Mouse (Mus musculus) gastrocnemius, adult 8-10 months (tissue): ENCODE results near the gene Myf6. TPM values are rescaled to one million over a fixed set of nuclear protein-coding genes. Genes with fewer than 3 reads are reported as not detected.

Source experiments
- DNase-seq, 2 experiments: peaks; one replicate each; pipeline ENCODE4 v3.0.0; 2022; ENCODE audit warnings: low spot score in 2 of 2
- total RNA-seq, 4 experiments: library from RNA; stranded (reverse); gene quantifications; 2 replicates each; pipeline ENCODE4 v1.2.4; 2022

Myf6 gene
- 100 to 1,000 TPM; 111 to 148 (median 128) TPM for total RNA-seq

DNA sequence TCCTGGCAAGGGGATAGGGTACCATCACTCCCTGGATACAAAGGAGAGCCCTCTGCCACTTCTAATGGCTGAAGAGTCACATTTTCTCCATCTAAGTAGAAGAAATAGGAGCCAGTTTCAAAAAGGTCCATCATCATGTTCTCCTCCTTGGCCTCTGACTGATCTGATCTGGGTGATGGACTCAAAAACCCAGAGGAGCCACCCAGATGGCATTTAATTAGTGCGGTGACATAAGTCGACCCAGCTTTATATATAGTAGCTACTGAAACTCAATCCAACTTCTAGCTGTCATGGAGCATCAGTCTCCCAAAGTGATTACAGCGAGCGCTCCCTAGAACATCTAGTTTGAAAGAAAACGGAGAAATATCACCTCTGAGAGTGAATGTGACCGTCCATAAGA is at the start of gene Myf6:
Gene Myf6, minus strand, starts transcription at position 170 of the 400 bp plus-strand sequence.
- DNase-seq = peak in 1 of 2 experiments; percentile 33

DNA sequence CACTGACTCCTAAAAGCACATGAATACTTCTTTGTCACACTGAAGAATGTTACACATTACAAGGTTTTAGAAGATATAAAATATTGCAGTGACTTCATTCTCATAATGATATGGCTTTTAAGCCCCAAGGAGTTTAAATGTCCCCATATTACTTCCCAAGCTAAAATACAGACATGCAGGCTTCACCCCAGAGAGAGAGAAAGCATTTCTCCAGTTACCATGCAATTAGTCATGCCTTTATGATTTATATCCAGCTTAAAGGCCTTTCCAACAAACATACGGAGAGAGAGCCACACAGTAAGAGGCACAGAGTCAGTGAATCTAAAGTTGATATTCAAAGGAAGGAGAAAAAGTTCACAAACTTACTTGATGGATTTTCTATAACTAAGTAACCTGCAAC is 48.5 kb upstream of the Myf6 start:
- DNase-seq = no peak

- DNase-seq = no peak
Observed at GRCm38 (mm10) chr10:107528758-107529157, 34.2 kb upstream of the Myf6 start.

DNA sequence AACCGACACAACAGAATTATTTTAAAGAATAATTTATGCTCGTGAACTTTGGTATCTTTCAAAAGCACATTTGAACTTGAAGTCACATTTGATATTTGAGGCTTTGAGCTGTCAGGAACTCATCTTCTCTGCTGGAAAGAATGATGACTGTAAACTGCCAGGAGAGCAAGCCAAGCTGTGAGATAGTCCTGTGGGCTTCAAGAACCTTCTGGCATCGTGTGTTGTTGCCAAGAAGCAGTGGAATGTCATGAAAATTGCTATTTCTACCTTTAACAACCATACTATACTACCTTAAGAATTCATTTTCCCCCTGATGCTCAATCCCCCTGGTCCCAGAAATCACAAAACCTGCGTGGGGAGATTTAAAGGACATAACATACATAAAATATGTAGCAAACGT is 24.7 kb upstream of the Myf6 start:
- DNase-seq = no peak

GRCm38 (mm10) chr10:107516641-107517040 is 22.1 kb upstream of the Myf6 start:
- DNase-seq = no peak

GRCm38 (mm10) chr10:107514735-107515134 is 20.2 kb upstream of the Myf6 start:
- DNase-seq = no peak

DNA sequence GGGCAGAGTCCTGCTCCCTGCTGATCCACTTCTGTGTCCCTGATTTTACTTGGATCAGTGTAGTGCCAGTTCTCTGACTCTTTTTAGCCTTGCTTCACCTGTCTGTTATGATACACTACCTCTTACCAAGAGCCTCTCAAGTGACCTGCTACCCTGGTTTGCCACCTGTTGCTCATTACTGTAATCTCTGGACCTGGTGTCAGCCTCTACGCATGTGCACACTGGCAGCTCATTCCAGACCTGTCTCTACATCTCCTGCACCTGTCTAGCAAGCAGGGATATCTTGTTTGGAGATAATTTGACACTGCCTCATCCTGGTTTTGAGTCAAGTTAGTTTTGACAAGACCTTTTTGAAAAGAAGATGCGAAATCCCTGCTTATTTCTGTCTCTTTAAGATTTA is 11.9 kb upstream of the Myf6 start:
- DNase-seq = peak in 1 of 2 experiments; percentile 20

GRCm38 (mm10) chr10:107503430-107503829 is 8.9 kb upstream of the Myf6 start:
- DNase-seq = no peak

GRCm38 (mm10) chr10:107502193-107502592 is 7.7 kb upstream of the Myf6 start:
- DNase-seq = no peak

GRCm38 (mm10) chr10:107499656-107500055 is 5.1 kb upstream of the Myf6 start:
- DNase-seq = peak; percentile 45 to 62

GRCm38 (mm10) chr10:107496402-107496801 is 1.9 kb upstream of the Myf6 start:
- DNase-seq = no peak

DNA sequence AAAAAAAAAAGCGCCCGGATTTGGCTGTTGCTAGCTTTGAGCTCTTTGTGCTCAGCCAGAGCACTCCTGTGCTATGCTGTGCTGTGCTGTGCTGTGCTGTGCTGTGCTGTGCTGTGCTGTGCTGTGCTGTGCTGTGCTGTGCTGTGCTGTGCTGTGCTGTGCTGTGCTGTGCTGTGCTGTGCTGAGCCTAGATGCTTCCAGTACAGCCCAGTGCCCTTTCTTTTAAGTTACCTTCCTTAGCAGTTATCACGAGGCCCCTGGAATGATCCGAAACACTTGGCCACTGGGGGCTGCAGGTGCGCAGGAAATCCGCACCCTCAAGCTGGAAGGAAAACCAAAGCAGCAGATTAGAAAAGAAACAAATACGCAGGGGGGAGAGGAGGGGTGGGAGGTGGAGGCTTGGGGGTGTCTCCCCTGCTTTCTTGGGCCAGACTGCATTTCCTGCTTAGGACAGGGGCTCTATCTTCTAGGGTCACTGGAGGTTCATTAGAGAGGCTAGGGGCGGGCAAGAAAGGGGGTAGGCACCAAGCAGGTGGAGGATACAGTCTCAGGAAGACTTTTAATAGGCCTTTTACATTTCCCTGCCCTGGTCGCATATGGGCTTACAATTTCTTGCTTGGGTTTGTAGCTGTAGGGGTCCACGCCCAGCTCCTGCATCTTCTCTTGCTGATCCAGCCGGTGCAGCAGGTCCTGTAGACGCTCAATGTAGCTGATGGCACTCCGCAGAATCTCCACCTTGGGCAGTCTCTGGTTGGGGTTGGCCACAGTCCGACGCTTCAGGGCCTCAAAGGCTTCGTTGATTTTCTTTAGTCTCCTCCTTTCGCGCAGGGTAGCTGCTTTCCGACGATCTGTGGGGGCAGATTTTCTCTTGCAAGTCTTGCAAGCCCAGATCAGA is 710 bp downstream of the Myf6 start:
- peak in 1 of 2 experiments; percentile 18 for DNase-seq

DNA sequence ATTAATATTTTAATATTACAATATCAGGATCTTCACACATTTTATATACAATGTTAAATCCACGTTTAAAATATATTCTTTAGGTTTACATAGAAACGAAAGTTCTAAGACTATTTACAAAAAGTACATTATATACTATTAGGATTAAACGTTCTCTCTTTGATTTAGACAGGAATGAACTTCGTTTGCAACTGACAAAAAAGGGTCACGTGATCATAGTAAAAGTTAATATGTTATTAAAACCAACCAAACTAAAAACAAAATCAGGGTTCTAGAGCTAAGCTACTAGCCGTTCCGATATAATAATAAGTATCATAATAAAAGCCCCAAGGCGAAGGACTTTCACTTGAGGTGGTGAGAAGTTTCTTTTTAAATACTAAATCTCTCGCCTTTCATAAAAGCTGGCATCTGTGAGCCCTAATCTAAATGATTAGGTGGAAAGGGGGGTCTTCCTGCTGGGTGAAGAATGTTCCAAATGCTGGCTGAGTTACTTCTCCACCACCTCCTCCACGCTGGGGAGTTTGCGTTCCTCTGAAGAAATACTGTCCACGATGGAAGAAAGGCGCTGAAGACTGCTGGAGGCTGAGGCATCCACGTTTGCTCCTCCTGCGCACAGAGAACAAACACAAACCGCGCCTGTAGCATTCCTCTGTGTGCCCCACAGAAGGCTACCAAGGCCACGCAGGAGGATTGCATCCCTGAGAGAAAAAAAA is 1.5 kb downstream of the Myf6 start:
- DNase-seq = no peak

DNA sequence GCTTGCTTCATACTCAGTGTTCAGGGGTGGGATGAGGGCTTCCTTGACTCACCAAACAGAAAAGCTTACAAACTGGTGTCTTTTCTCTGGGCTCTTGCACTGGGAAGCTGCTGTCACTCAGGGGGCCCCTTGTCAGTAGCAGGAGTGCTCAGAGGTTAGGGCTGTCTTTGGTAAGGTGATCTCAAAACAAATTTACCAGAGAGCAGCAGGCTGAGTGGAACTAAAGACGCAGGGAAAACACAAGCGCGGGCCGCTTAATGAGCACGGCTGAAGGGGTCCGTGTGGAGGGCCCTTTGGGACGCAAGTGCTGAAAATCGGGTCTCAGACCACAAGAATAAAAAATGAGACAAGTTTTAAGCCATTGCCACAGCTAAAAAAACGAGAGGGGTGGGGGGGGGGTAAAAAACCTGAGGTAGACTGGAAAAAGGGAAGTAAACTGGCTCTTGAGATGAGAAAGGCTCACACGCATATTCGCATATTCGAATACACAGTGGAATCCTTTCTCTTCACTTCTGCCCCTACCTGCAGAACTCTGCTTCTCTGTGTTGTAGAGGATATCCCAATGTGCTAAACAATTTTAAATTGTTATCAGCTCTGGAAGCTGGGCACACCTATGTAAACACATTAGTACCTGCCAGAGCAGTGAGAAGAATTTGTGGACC is 5.8 kb downstream of the Myf6 start:
- no peak for DNase-seq

DNA sequence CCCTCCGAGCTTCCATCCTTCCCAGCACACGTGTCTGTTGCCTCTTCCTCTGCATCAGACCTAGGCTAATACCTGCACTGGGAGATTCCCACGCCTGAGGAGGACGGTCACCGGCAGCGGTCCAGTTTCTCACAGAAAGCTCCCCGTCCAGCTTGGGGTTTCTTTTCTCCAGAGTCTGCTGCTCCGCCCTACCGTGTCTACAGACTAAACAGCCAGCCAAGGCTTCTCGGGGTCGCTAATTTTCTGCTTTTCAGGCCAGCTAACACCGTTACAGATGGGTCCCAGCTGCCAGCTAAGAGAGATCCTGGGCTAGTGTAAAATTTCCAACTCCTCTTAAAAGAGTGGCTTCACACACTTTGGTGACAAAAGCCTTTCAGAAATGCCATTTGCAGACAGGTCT is 7.8 kb downstream of the Myf6 start:
- no peak for DNase-seq

GRCm38 (mm10) chr10:107485870-107486269 is 8.7 kb downstream of the Myf6 start, which contains the start of gene Myf5:
TSS of gene Myf5 (minus strand) at chr10:107486134.
- DNase-seq = peak in 1 of 2 experiments; percentile 5

- DNase-seq = no peak
Observed at GRCm38 (mm10) chr10:107484050-107484449, 10.5 kb downstream of the Myf6 start.

DNA sequence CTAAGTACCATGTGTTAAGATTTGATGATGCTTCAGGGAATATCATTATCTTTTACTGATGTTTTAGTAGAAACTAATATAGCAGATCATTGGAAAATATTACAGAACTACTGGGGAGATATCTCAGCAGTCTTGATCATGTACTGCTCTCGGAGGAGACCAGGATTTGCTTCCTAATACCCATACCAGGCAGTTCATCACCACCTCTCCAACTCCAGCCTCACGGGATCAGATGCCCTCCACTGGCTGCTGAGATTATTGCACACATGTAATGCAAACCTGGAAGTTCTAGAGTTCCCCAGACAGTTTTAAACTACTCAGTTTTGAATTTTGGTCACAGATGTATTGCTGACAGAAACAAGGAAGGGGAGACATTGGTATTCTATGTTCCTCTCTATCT is 21.0 kb downstream of the Myf6 start:
- no peak for DNase-seq

DNA sequence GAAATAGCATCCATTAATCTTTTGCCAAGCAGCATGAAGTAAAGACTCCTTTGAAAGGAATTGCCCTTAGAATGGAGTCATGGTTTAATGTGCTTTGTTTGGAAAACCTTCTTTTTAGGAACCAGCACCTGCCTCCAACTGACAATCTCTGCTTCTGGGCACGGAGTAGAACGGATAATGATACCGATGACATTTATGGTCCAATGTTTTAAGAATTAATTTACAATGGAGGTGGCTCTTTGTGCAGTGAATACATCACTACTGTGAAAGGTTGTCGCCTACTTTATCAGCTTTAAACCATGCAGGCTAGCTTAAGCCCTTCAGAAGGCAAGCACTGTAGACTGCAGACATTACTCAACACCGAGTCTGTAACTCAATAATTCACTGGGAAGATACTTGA is 22.8 kb downstream of the Myf6 start:
- no peak for DNase-seq

DNA sequence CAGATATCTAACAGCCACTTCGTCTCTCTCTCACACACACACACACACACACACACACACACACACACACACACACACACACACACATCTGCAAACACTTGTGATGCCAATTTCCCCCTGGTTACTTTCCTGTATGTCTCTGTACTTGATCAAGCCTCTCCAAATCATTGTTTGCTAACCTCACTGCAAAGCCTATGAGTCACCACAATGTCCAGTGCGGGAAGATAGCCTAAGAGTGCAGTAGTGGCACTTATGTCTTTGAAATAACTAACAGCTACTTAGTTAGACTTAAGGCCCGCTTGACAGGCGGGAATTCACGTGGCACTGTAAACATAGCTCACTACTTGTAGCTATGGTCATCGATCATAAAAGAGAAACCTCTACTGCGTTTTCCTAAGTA is 26.7 kb downstream of the Myf6 start:
- DNase-seq = no peak

GRCm38 (mm10) chr10:107449496-107450330 is 44.8 kb downstream of the Myf6 start:
- DNase-seq = no peak
